Mouse (Mus musculus): ENCODE results near the gene Ddx49.

- TF ChIP-seq CTCF (IDR thresholded peaks at IDR 0.05; ENCODE audit: borderline replicate concordance, insufficient read depth, low read depth, low read length) = no peak
- TF ChIP-seq POLR2A (IDR thresholded peaks at IDR 0.05; ENCODE audit: borderline replicate concordance, insufficient read depth, low read length) = no peak
Observed at GRCm38 (mm10) chr8:70323716-70324115, 21.4 kb upstream of the Ddx49 start.

Measured in cerebellum, adult 2 months (tissue).